Mouse (Mus musculus): ENCODE data around the gene Kcnk7. TPM values are rescaled to one million over a fixed set of nuclear protein-coding genes. Genes with fewer than 3 reads are reported as not detected.

The Kcnk7 gene
- polyA plus RNA-seq, 1 experiment from 2014 or later = 0.45 TPM

- H3K4me2 ChIP-seq (ENCODE audit: low read length) = peak within 1 kb of the TSS; percentile 98
- H3K27ac ChIP-seq (ENCODE audit: low read depth) = peak within 1 kb of the TSS; percentile 73
- H3K9me3 ChIP-seq (ENCODE audit: control insufficient read depth, low read length) = no peaks in the 10 kb centered on the region
- 0 out of 2 replicates have a peak, but pooled peaks have one; percentile 12 for ATAC-seq (replicated peaks; ENCODE audit: low FRiP score, low TSS enrichment, low read depth)
- no peaks in the 10 kb centered on the region for H3K27me3 ChIP-seq (replicated peaks; ENCODE audit: control insufficient read depth, insufficient read depth, low read length)
- 9% methylated on average over 49 of the region's 49 CpGs for WGBS
- H3K4me3 ChIP-seq (ENCODE audit: low read depth, low read length) = peak within 1 kb of the TSS; percentile 92
- peak within 1 kb of the TSS; percentile 60 for H3K9ac ChIP-seq (ENCODE audit: low read length)
- H3K36me3 ChIP-seq (ENCODE audit: control insufficient read depth, insufficient read depth, low read length) = peaks cover 30% of the 10 kb centered on the region
- peaks cover 55% of the 10 kb centered on the region for H3K4me1 ChIP-seq (replicated peaks; ENCODE audit: control insufficient read depth, insufficient read depth, low read length)
- peak; percentile 84 for DNase-seq (ENCODE audit: low spot score)
Observed at GRCm38 (mm10) chr19:5725767-5726515, 21.8 kb downstream of the Kcnk7 start, which contains the start of gene Ehbp1l1. TSS of gene Ehbp1l1 (minus strand) at chr19:5726317.

- 74% methylated on average over 15 of the region's 15 CpGs for WGBS
- no peaks in the 10 kb centered on the region for H3K9me3 ChIP-seq (ENCODE audit: control insufficient read depth, low read length)
- no peak overlapping the region for H3K27ac ChIP-seq (ENCODE audit: low read depth)
- peaks cover 57% of the 10 kb centered on the region for H3K4me1 ChIP-seq (replicated peaks; ENCODE audit: control insufficient read depth, insufficient read depth, low read length)
- peaks cover 18% of the 10 kb centered on the region for H3K36me3 ChIP-seq (ENCODE audit: control insufficient read depth, insufficient read depth, low read length)
- peak overlapping the region; percentile 98 for H3K4me2 ChIP-seq (ENCODE audit: low read length)
- ATAC-seq (replicated peaks; ENCODE audit: low FRiP score, low TSS enrichment, low read depth) (no peak), DNase-seq (ENCODE audit: low spot score) (no peak)
- H3K27me3 ChIP-seq (replicated peaks; ENCODE audit: control insufficient read depth, insufficient read depth, low read length) = no peaks in the 10 kb centered on the region
- peak overlapping the region; percentile 30; the same call in 1 of the 2 replicates for H3K9ac ChIP-seq (ENCODE audit: low read length)
- H3K4me3 ChIP-seq (ENCODE audit: low read depth, low read length) = peak overlapping the region; percentile 92
Observed at GRCm38 (mm10) chr19:5726961-5727578, 22.9 kb downstream of the Kcnk7 start.

- DNase-seq (ENCODE audit: low spot score) (peak; percentile 99), ATAC-seq (replicated peaks; ENCODE audit: low FRiP score, low TSS enrichment, low read depth) (no peak)
- H3K4me1 ChIP-seq (replicated peaks; ENCODE audit: control insufficient read depth, insufficient read depth, low read length) = peaks cover 57% of the 10 kb centered on the region
- H3K27ac ChIP-seq (ENCODE audit: low read depth) = no peak overlapping the region
- H3K9ac ChIP-seq (ENCODE audit: low read length) = peak overlapping the region; percentile 30; the same call in 1 of the 2 replicates
- H3K4me3 ChIP-seq (ENCODE audit: low read depth, low read length) = peak overlapping the region; percentile 92
- peak overlapping the region; percentile 98 for H3K4me2 ChIP-seq (ENCODE audit: low read length)
- no peaks in the 10 kb centered on the region for H3K27me3 ChIP-seq (replicated peaks; ENCODE audit: control insufficient read depth, insufficient read depth, low read length)
- WGBS = 2% methylated on average over 14 of the region's 14 CpGs
- H3K36me3 ChIP-seq (ENCODE audit: control insufficient read depth, insufficient read depth, low read length) = peaks cover 12% of the 10 kb centered on the region
- no peaks in the 10 kb centered on the region for H3K9me3 ChIP-seq (ENCODE audit: control insufficient read depth, low read length)
Observed at GRCm38 (mm10) chr19:5727701-5728100, 23.5 kb downstream of the Kcnk7 start.

DNA sequence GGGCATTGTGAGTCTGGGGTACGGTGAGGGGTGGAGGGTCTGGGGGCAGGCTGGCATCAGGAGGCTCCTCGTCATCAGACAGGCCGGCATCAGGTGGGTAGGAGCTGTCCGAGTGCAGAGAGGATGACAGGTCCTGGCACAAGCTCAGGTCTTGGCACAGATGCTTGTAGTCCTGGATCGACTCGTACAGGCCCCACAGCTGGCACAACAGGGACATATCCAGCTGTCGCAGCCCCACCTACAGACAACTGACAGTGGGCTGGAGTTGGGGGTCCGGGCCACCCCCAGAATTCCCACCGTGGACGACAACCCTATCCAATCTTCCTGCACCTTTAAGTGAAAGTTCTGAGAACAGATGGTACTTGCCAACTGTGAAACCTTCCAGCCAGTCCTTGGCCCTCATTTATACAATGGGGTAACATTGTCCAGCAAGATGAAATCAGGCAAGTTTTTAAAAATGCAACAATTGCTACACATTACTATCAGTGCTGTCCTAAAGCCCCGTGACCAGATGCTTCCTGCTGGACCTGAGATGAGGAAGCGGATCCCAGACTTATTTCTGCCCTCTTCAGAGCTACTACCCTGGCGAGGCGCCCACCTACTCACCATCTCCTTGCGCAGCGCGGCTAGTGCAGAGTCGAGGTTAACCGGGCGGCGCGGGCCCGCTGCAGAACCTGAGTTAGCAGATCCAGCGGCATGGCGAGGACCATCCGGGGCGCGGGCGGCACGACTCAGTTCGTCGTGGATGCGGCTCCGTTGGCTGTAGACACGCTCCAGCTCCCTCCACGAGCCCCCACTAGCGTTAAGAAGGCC is 24.7 kb downstream of the Kcnk7 start:
- H3K9me3 ChIP-seq (ENCODE audit: control insufficient read depth, low read length) = no peaks in the 10 kb centered on the region
- DNase-seq (ENCODE audit: low spot score) = peak; percentile 81
- H3K4me1 ChIP-seq (replicated peaks; ENCODE audit: control insufficient read depth, insufficient read depth, low read length) = peaks cover 57% of the 10 kb centered on the region
- peak overlapping the region; percentile 99 for H3K9ac ChIP-seq (ENCODE audit: low read length)
- ATAC-seq (replicated peaks; ENCODE audit: low FRiP score, low TSS enrichment, low read depth) = peak; percentile 13
- 9% methylated on average over 37 of the region's 37 CpGs for WGBS
- peaks cover 10% of the 10 kb centered on the region for H3K36me3 ChIP-seq (ENCODE audit: control insufficient read depth, insufficient read depth, low read length)
- no peaks in the 10 kb centered on the region for H3K27me3 ChIP-seq (replicated peaks; ENCODE audit: control insufficient read depth, insufficient read depth, low read length)
- peak overlapping the region; percentile 90 for H3K27ac ChIP-seq (ENCODE audit: low read depth)
- H3K4me3 ChIP-seq (ENCODE audit: low read depth, low read length) = peak overlapping the region; percentile 92
- peak overlapping the region; percentile 98 for H3K4me2 ChIP-seq (ENCODE audit: low read length)

- ATAC-seq (replicated peaks; ENCODE audit: low FRiP score, low TSS enrichment, low read depth) (peak; percentile 75), DNase-seq (ENCODE audit: low spot score) (peak; percentile 93)
- 0% methylated on average over 37 of the region's 37 CpGs for WGBS
- Histone ChIP-seq H3K36me3 (ENCODE audit: control insufficient read depth, insufficient read depth, low read length) (peaks cover 4% of the 10 kb centered on the region), H3K4me1 (replicated peaks; ENCODE audit: control insufficient read depth, insufficient read depth, low read length) (peaks cover 52% of the 10 kb centered on the region), H3K27ac (ENCODE audit: low read depth) (peak within 1 kb of the TSS; percentile 90), H3K9ac (ENCODE audit: low read length) (peak within 1 kb of the TSS; percentile 99), H3K4me3 (ENCODE audit: low read depth, low read length) (peak within 1 kb of the TSS; percentile 92), H3K27me3 (replicated peaks; ENCODE audit: control insufficient read depth, insufficient read depth, low read length) (no peaks in the 10 kb centered on the region), H3K9me3 (ENCODE audit: control insufficient read depth, low read length) (no peaks in the 10 kb centered on the region), H3K4me2 (ENCODE audit: low read length) (peak within 1 kb of the TSS; percentile 98)
Observed at GRCm38 (mm10) chr19:5729444-5729815, 25.3 kb downstream of the Kcnk7 start, which contains the start of gene Fam89b. TSS of gene Fam89b (minus strand) at chr19:5729653.

- WGBS = 74% methylated on average over 29 of the region's 29 CpGs
- Histone ChIP-seq H3K4me2 (ENCODE audit: low read length) (peak overlapping the region; percentile 97), H3K27ac (ENCODE audit: low read depth) (no peak overlapping the region), H3K36me3 (ENCODE audit: control insufficient read depth, insufficient read depth, low read length) (no peaks in the 10 kb centered on the region; the same call in 1 of the 2 replicates), H3K9ac (ENCODE audit: low read length) (peak overlapping the region; percentile 78), H3K4me1 (replicated peaks; ENCODE audit: control insufficient read depth, insufficient read depth, low read length) (peaks cover 42% of the 10 kb centered on the region), H3K4me3 (ENCODE audit: low read depth, low read length) (peak overlapping the region; percentile 84), H3K27me3 (replicated peaks; ENCODE audit: control insufficient read depth, insufficient read depth, low read length) (no peaks in the 10 kb centered on the region), H3K9me3 (ENCODE audit: control insufficient read depth, low read length) (no peaks in the 10 kb centered on the region)
- ATAC-seq (replicated peaks; ENCODE audit: low FRiP score, low TSS enrichment, low read depth) = no peak
- no peak for DNase-seq (ENCODE audit: low spot score)
Observed at GRCm38 (mm10) chr19:5730314-5731186, 26.4 kb downstream of the Kcnk7 start.

DNA sequence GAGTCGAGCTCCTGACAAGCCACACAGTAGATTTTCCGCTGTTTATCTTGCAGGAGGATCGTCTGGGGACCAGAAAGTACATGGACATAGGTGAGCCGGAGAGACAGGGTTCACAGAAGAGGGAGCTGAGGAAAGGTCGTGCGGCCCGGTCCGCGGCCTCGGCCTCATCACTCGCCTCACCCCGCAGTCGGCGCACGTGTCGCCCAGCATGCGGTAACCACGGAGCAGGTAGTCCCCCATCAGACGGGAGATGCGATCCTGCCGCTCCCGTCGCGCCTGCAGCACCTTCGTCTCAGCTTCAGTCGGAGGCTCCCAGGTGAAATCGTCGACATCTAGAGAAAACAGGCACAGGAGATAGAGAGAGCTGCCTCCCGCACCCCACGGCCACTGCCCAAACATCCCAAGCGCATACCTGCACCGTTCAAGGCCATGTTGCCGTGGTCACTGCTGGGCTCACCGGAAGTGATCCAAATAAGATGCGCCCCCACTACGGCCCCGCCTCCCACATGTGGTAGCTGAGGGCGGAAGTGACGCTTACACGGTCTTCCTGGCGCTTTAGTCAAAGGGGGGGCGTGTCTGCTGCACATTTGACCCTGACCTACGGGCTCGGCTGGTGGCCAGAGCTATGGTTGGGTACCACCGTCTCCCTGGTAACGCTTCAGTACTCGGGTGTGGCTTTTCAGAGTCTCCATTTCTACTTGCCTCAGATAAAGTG is 27.3 kb downstream of the Kcnk7 start:
- Histone ChIP-seq H3K27ac (ENCODE audit: low read depth) (no peak overlapping the region), H3K27me3 (replicated peaks; ENCODE audit: control insufficient read depth, insufficient read depth, low read length) (0 out of 2 replicates have a peak, but pooled peaks cover 4% of the 10 kb centered on the region), H3K9me3 (ENCODE audit: control insufficient read depth, low read length) (no peaks in the 10 kb centered on the region), H3K4me2 (ENCODE audit: low read length) (peak overlapping the region; percentile 97), H3K9ac (ENCODE audit: low read length) (peak overlapping the region; percentile 78), H3K4me1 (replicated peaks; ENCODE audit: control insufficient read depth, insufficient read depth, low read length) (peaks cover 38% of the 10 kb centered on the region), H3K36me3 (ENCODE audit: control insufficient read depth, insufficient read depth, low read length) (no peaks in the 10 kb centered on the region; the same call in 1 of the 2 replicates), H3K4me3 (ENCODE audit: low read depth, low read length) (peak overlapping the region; percentile 84)
- ATAC-seq (replicated peaks; ENCODE audit: low FRiP score, low TSS enrichment, low read depth) (peak; percentile 85), DNase-seq (ENCODE audit: low spot score) (peak; percentile 96)
- WGBS = under 1% methylated on average over 47 of the region's 47 CpGs

Measured in intestine, embryonic 14.5 days (tissue).